Mouse (Mus musculus) heart, adult 2 months (tissue): Measurements from ENCODE around the gene Ccdc113. TPM values are rescaled to one million over a fixed set of nuclear protein-coding genes. Genes with fewer than 3 reads are reported as not detected.

Experiments
- DNase-seq, 2 experiments: peaks; one replicate each; pipeline ENCODE4 v3.0.0; 2021
- H3K27ac ChIP-seq: fragments of 200-600 bp; 2 replicates; pipeline ENCODE4 v1.8.1; 2022
- H3K27me3 ChIP-seq: fragments of 200-500 bp; 2 replicates; pipeline ENCODE4 v1.6.1; 2012; ENCODE audit warnings: mild to moderate bottlenecking, low read length, inconsistent platforms, mixed read lengths; ENCODE audit not compliant: control insufficient read depth, insufficient read depth
- H3K36me3 ChIP-seq: fragments of 200-500 bp; 2 replicates; pipeline ENCODE4 v1.6.1; 2012; ENCODE audit warnings: low read length, inconsistent platforms; ENCODE audit not compliant: control insufficient read depth, insufficient read depth
- H3K4me1 ChIP-seq: fragments of 200-500 bp; 2 replicates; pipeline ENCODE4 v1.6.1; 2011; ENCODE audit warnings: low read length; ENCODE audit not compliant: control insufficient read depth, insufficient read depth
- H3K4me3 ChIP-seq: fragments of 200-600 bp; 2 replicates; pipeline ENCODE4 v1.8.1; 2022
- H3K79me2 ChIP-seq: fragments of 200-500 bp; replicated peaks from 2 replicates; pipeline ENCODE4 v1.6.1; 2012; ENCODE audit warnings: mild to moderate bottlenecking, inconsistent platforms, low read length, moderate library complexity, mixed read lengths; ENCODE audit not compliant: control insufficient read depth, insufficient read depth
- H3K9ac ChIP-seq: fragments of 200-500 bp; 2 replicates; pipeline ENCODE4 v1.6.1; 2012; ENCODE audit warnings: low read depth, mild to moderate bottlenecking, control low read depth, inconsistent platforms, low read length, mixed read lengths
- CTCF ChIP-seq: fragments of 200-600 bp; IDR thresholded peaks from 2 replicates; pipeline ENCODE4 v1.8.1; 2022; ENCODE audit warnings: antibody characterized with exemption, mild to moderate bottlenecking, moderate library complexity
- EP300 ChIP-seq: fragments of 200-500 bp; IDR thresholded peaks from 2 replicates; pipeline ENCODE4 v1.6.1; 2011; ENCODE audit warnings: low read depth, low read length, control low read depth; ENCODE audit not compliant: insufficient read depth
- POLR2A ChIP-seq: fragments of 200-500 bp; IDR thresholded peaks from 2 replicates; pipeline ENCODE4 v1.6.1; 2011; ENCODE audit warnings: mild to moderate bottlenecking, low read depth, low read length, control low read depth; ENCODE audit not compliant: insufficient read depth
- WGBS: fragments of 180-500 bp; shearing (Covaris S2); methylation state at CpG from one replicate; pipeline ENCODE4 v1.1.7; 2018; 5-methylcytosine and 5-hydroxymethylcytosine counted together
- intact Hi-C: fragments of 180-260 bp; cut with DNase I; formaldehyde crosslinking; loops from one replicate; pipeline ENCODE4 v1.15.1; 2025
- polyA plus RNA-seq: library from polyadenylated mRNA; depleted of rRNA; stranded (reverse); fragments of >200 nt; gene quantifications from 2 replicates; pipeline ENCODE4 v1.2.3, GENCODE M21; 2012
- total RNA-seq, 2 experiments: library from RNA; stranded (reverse); gene quantifications; 2 replicates each; pipeline ENCODE4 v1.2.3; 2021

Gene Ccdc113
- total and polyA plus RNA-seq, 3 experiments: 0.14 TPM; not detected in 2

GRCm38 (mm10) chr8:95504835-95505234 lies 29.1 kb upstream of the Ccdc113 start:
- Histone ChIP-seq H3K27ac (no peak overlapping the region), H3K9ac (no peak overlapping the region), H3K4me3 (no peak overlapping the region), H3K27me3 (no peaks in the 10 kb centered on the region), H3K4me1 (no peaks in the 10 kb centered on the region), H3K36me3 (no peaks in the 10 kb centered on the region), H3K79me2 (no peaks in the 10 kb centered on the region)
- no peak for DNase-seq
- TF ChIP-seq CTCF (no peak), EP300 (no peak)
- WGBS: 67% methylated on average over 5 of the region's 5 CpGs
- intact Hi-C loops: no loop called here

GRCm38 (mm10) chr8:95505606-95506005 lies 28.3 kb upstream of the Ccdc113 start:
- intact Hi-C loops: no loop called here
- no peak for TF ChIP-seq CTCF
- TF ChIP-seq EP300: no peak
- TF ChIP-seq POLR2A: no peak
- Histone ChIP-seq H3K4me1 (no peaks in the 10 kb centered on the region), H3K9ac (no peak overlapping the region), H3K36me3 (no peaks in the 10 kb centered on the region), H3K27ac (no peak overlapping the region), H3K4me3 (no peak overlapping the region), H3K27me3 (no peaks in the 10 kb centered on the region), H3K79me2 (no peaks in the 10 kb centered on the region)
- WGBS: 60% methylated on average over 3 of the region's 3 CpGs
- DNase-seq: no peak

- TF ChIP-seq POLR2A (no peak), EP300 (no peak), CTCF (no peak)
- H3K4me3 ChIP-seq: no peak overlapping the region
- H3K79me2 ChIP-seq: no peaks in the 10 kb centered on the region
- 60% methylated on average over 5 of the region's 5 CpGs for WGBS
- no peak overlapping the region for H3K27ac ChIP-seq
- no peaks in the 10 kb centered on the region for H3K36me3 ChIP-seq
- H3K9ac ChIP-seq: no peak overlapping the region
- no peak for DNase-seq
- H3K27me3 ChIP-seq: no peaks in the 10 kb centered on the region
- intact Hi-C loops: no loop called here
- no peaks in the 10 kb centered on the region for H3K4me1 ChIP-seq
Observed at GRCm38 (mm10) chr8:95506245-95506644, 27.6 kb upstream of the Ccdc113 start.

GRCm38 (mm10) chr8:95512257-95512656 lies 21.6 kb upstream of the Ccdc113 start:
- H3K9ac ChIP-seq: no peak overlapping the region
- DNase-seq: no peak
- H3K4me1 ChIP-seq: no peaks in the 10 kb centered on the region
- WGBS: 50% methylated on average over 4 of the region's 4 CpGs
- no peaks in the 10 kb centered on the region for H3K36me3 ChIP-seq
- no peaks in the 10 kb centered on the region for H3K27me3 ChIP-seq
- no peaks in the 10 kb centered on the region for H3K79me2 ChIP-seq
- intact Hi-C loops: no loop called here
- H3K27ac ChIP-seq: no peak overlapping the region
- TF ChIP-seq POLR2A (no peak), CTCF (no peak), EP300 (no peak)
- H3K4me3 ChIP-seq: no peak overlapping the region

GRCm38 (mm10) chr8:95513219-95513618 lies 20.7 kb upstream of the Ccdc113 start:
- TF ChIP-seq EP300 (no peak), CTCF (no peak), POLR2A (no peak)
- Histone ChIP-seq H3K27me3 (no peaks in the 10 kb centered on the region), H3K4me3 (no peak overlapping the region), H3K4me1 (no peaks in the 10 kb centered on the region), H3K9ac (no peak overlapping the region), H3K36me3 (no peaks in the 10 kb centered on the region), H3K79me2 (no peaks in the 10 kb centered on the region), H3K27ac (no peak overlapping the region)
- DNase-seq: no peak
- WGBS: 63% methylated on average over 4 of the region's 4 CpGs
- intact Hi-C loops: no loop called here

- WGBS: 77% methylated on average over 6 of the region's 6 CpGs
- no peak overlapping the region for H3K4me3 ChIP-seq
- intact Hi-C loops: no loop called here
Observed at GRCm38 (mm10) chr8:95516928-95517327, 17.0 kb upstream of the Ccdc113 start.

More at GRCm38 (mm10) chr8:95516928-95517327, 17.0 kb upstream of the Ccdc113 start:
- H3K27ac ChIP-seq: no peak overlapping the region
- H3K36me3 ChIP-seq: no peaks in the 10 kb centered on the region
- H3K9ac ChIP-seq: no peak overlapping the region
- TF ChIP-seq POLR2A (no peak), EP300 (no peak), CTCF (no peak)
- no peaks in the 10 kb centered on the region for H3K79me2 ChIP-seq
- no peaks in the 10 kb centered on the region for H3K4me1 ChIP-seq
- DNase-seq: no peak
- no peaks in the 10 kb centered on the region for H3K27me3 ChIP-seq
